Mouse (Mus musculus) kidney, postnatal 0 days (tissue): Measurements from ENCODE around the gene Arhgef25. TPM values are rescaled to one million over a fixed set of nuclear protein-coding genes. Genes with fewer than 3 reads are reported as not detected.

ENCODE experiments used
- ATAC-seq: fragments of 200-750 bp; cut with Nextera tagmentation; replicated peaks from 2 replicates; pipeline ENCODE4 v1.8.0; 2017; ENCODE audit warnings: low read depth, moderate number of reproducible peaks, moderate TSS enrichment, moderate library complexity; ENCODE audit not compliant: low FRiP score
- DNase-seq: peaks from one replicate; pipeline ENCODE4 v3.0.0-alpha.2; 2016; ENCODE audit warnings: low spot score
- H3K27ac ChIP-seq: fragments of 300-500 bp; sonication (generic); 2 replicates; pipeline ENCODE4 v1.5.1; 2014; ENCODE audit warnings: mild to moderate bottlenecking
- H3K27me3 ChIP-seq: fragments of 300-500 bp; sonication (generic); 2 replicates; pipeline ENCODE4 v1.6.1; 2014; ENCODE audit warnings: low read length, mixed read lengths; ENCODE audit not compliant: insufficient read depth
- H3K36me3 ChIP-seq: fragments of 300-500 bp; sonication (generic); 2 replicates; pipeline ENCODE4 v1.6.1; 2014; ENCODE audit warnings: low read length, mixed read lengths; ENCODE audit not compliant: insufficient read depth
- H3K4me1 ChIP-seq: fragments of 300-500 bp; sonication (generic); replicated peaks from 2 replicates; pipeline ENCODE4 v1.6.1; 2014; ENCODE audit warnings: antibody characterized with exemption, low read length, mixed read lengths; ENCODE audit not compliant: insufficient read depth
- H3K4me2 ChIP-seq: fragments of 300-500 bp; sonication (generic); 2 replicates; pipeline ENCODE4 v1.6.1; 2014; ENCODE audit warnings: mild to moderate bottlenecking, low read length, moderate library complexity, mixed read lengths
- H3K4me3 ChIP-seq: fragments of 300-500 bp; sonication (generic); replicated peaks from 2 replicates; pipeline ENCODE4 v1.5.1; 2014; ENCODE audit warnings: low read depth, low read length
- H3K9ac ChIP-seq: fragments of 300-500 bp; sonication (generic); 2 replicates; pipeline ENCODE4 v1.6.1; 2014; ENCODE audit warnings: low read depth, low read length
- H3K9me3 ChIP-seq: fragments of 300-500 bp; sonication (generic); replicated peaks from 2 replicates; pipeline ENCODE4 v1.6.1; 2016; ENCODE audit warnings: low read length, inconsistent platforms, mixed read lengths
- CTCF ChIP-seq: IDR thresholded peaks from 2 replicates; pipeline ENCODE4 v1.5.1; 2016; ENCODE audit warnings: antibody characterized with exemption, low read depth, mild to moderate bottlenecking, moderate library complexity
- WGBS: fragments of 180-500 bp; shearing (Covaris S2); extraction: QIAGEN DNeasy Blood & Tissue Kit; methylation state at CpG from one replicate; pipeline ENCODE4 v1.1.7; 2014; 5-methylcytosine and 5-hydroxymethylcytosine counted together
- polyA plus RNA-seq: library from polyadenylated mRNA; unstranded; fragments of >200 nt; fragmentation: Nextera tagmentation; extraction: Ambion mirVana; gene quantifications from 2 replicates; pipeline ENCODE4 v1.2.1, GENCODE M21; 2015

Gene Arhgef25
- polyA plus RNA-seq, 1 experiment from 2014 or later: 29.0 TPM

- ATAC-seq (no peak), DNase-seq (no peak)
- Histone ChIP-seq H3K36me3 (0 out of 2 replicates have a peak, but pooled peaks cover 3% of the 10 kb centered on the region), H3K27me3 (no peaks in the 10 kb centered on the region), H3K4me1 (peaks cover 14% of the 10 kb centered on the region; the same call in 1 of the 2 replicates), H3K9me3 (no peaks in the 10 kb centered on the region), H3K4me3 (no peak overlapping the region), H3K27ac (no peak overlapping the region), H3K9ac (no peak overlapping the region), H3K4me2 (no peak overlapping the region)
- 75% methylated on average over 1 of the region's 1 CpGs for WGBS
- peak; percentile 41; the same call in 1 of the 2 replicates for TF ChIP-seq CTCF
These were observed 3.4 kb downstream of the Arhgef25 start for GRCm38 (mm10) chr10:127186451-127186850.

GRCm38 (mm10) chr10:127185506-127185905, 4.4 kb downstream of the Arhgef25 start:
- no peak for TF ChIP-seq CTCF
- DNase-seq: no peak
- peaks cover 14% of the 10 kb centered on the region; the same call in 1 of the 2 replicates for H3K4me1 ChIP-seq
- H3K27me3 ChIP-seq: no peaks in the 10 kb centered on the region
- 85% methylated on average over 15 of the region's 15 CpGs for WGBS
- no peak overlapping the region for H3K4me3 ChIP-seq
- no peak overlapping the region for H3K4me2 ChIP-seq
- H3K9ac ChIP-seq: no peak overlapping the region
- H3K27ac ChIP-seq: no peak overlapping the region
- no peaks in the 10 kb centered on the region for H3K36me3 ChIP-seq
- no peak for ATAC-seq
- H3K9me3 ChIP-seq: no peaks in the 10 kb centered on the region

GRCm38 (mm10) chr10:127185101-127185500, 4.8 kb downstream of the Arhgef25 start:
- no peak overlapping the region for H3K27ac ChIP-seq
- H3K9me3 ChIP-seq: no peaks in the 10 kb centered on the region
- H3K9ac ChIP-seq: no peak overlapping the region
- no peaks in the 10 kb centered on the region for H3K36me3 ChIP-seq
- H3K4me1 ChIP-seq: peaks cover 15% of the 10 kb centered on the region; the same call in 1 of the 2 replicates
- DNase-seq: no peak
- ATAC-seq: no peak
- 76% methylated on average over 9 of the region's 9 CpGs for WGBS
- TF ChIP-seq CTCF: no peak
- no peaks in the 10 kb centered on the region for H3K27me3 ChIP-seq
- no peak overlapping the region for H3K4me3 ChIP-seq
- H3K4me2 ChIP-seq: no peak overlapping the region

- ATAC-seq: no peak
- H3K9ac ChIP-seq: no peak overlapping the region
- no peaks in the 10 kb centered on the region for H3K36me3 ChIP-seq
- peaks cover 11% of the 10 kb centered on the region; the same call in 1 of the 2 replicates for H3K4me1 ChIP-seq
- DNase-seq: no peak
- H3K4me2 ChIP-seq: peak overlapping the region; percentile 12; the same call in 1 of the 2 replicates
- H3K27me3 ChIP-seq: peaks cover 7% of the 10 kb centered on the region; the same call in 1 of the 2 replicates
- no peak overlapping the region for H3K4me3 ChIP-seq
- no peak for TF ChIP-seq CTCF
- H3K27ac ChIP-seq: no peak overlapping the region
- H3K9me3 ChIP-seq: no peaks in the 10 kb centered on the region
- 22% methylated on average over 20 of the region's 20 CpGs for WGBS
These were observed 6.1 kb downstream of the Arhgef25 start for GRCm38 (mm10) chr10:127183759-127184158.

GRCm38 (mm10) chr10:127182624-127183023, 7.3 kb downstream of the Arhgef25 start:
- H3K27ac ChIP-seq: no peak overlapping the region
- H3K9ac ChIP-seq: no peak overlapping the region
- peaks cover 7% of the 10 kb centered on the region; the same call in 1 of the 2 replicates for H3K27me3 ChIP-seq
- ATAC-seq (no peak), DNase-seq (no peak)
- 87% methylated on average over 4 of the region's 4 CpGs for WGBS
- TF ChIP-seq CTCF: no peak
- H3K36me3 ChIP-seq: no peaks in the 10 kb centered on the region
- H3K4me2 ChIP-seq: no peak overlapping the region
- H3K9me3 ChIP-seq: no peaks in the 10 kb centered on the region
- no peak overlapping the region for H3K4me3 ChIP-seq
- peaks cover 20% of the 10 kb centered on the region; the same call in 1 of the 2 replicates for H3K4me1 ChIP-seq

- no peak for ATAC-seq
- H3K9me3 ChIP-seq: no peaks in the 10 kb centered on the region
- no peak for DNase-seq
- TF ChIP-seq CTCF: no peak
- WGBS: 75% methylated on average over 6 of the region's 6 CpGs
- H3K4me2 ChIP-seq: no peak overlapping the region
- peaks cover 11% of the 10 kb centered on the region for H3K27me3 ChIP-seq
- no peaks in the 10 kb centered on the region for H3K36me3 ChIP-seq
- no peak overlapping the region for H3K9ac ChIP-seq
- no peak overlapping the region for H3K4me3 ChIP-seq
- H3K27ac ChIP-seq: no peak overlapping the region
- peaks cover 23% of the 10 kb centered on the region; the same call in 1 of the 2 replicates for H3K4me1 ChIP-seq
These were observed 8.3 kb downstream of the Arhgef25 start for GRCm38 (mm10) chr10:127181566-127181965.

- Histone ChIP-seq H3K4me1 (peaks cover 23% of the 10 kb centered on the region; the same call in 1 of the 2 replicates), H3K4me3 (no peak overlapping the region), H3K9ac (peak overlapping the region; percentile 14; the same call in 1 of the 2 replicates), H3K36me3 (no peaks in the 10 kb centered on the region), H3K27me3 (peaks cover 11% of the 10 kb centered on the region), H3K4me2 (peak overlapping the region; percentile 46), H3K27ac (no peak overlapping the region), H3K9me3 (no peaks in the 10 kb centered on the region)
- no peak for DNase-seq
- 42% methylated on average over 3 of the region's 3 CpGs for WGBS
- no peak for ATAC-seq
- no peak for TF ChIP-seq CTCF
These were observed 9.2 kb downstream of the Arhgef25 start for GRCm38 (mm10) chr10:127180695-127181047.
